Mouse (Mus musculus): ENCODE measurements at regions not wholly inside any gene's neighbourhood (a gene's known extent, or its start where the extent isn't known, plus 50 kb on each side); places are given as distances from the start of the nearest gene placed in this dataset.

- DNase-seq (ENCODE audit: low read depth), result no peak
These were observed 51.3 kb upstream of the Ier5l start for GRCm38 (mm10) chr2:30525295-30525694.

- no peak for DNase-seq (ENCODE audit: low read depth)
These were observed 51.8 kb upstream of the Ier5l start for GRCm38 (mm10) chr2:30525831-30526230.

GRCm38 (mm10) chr2:30527495-30527894 is 53.5 kb upstream of the Ier5l start:
- no peak for DNase-seq (ENCODE audit: low read depth)

DNA sequence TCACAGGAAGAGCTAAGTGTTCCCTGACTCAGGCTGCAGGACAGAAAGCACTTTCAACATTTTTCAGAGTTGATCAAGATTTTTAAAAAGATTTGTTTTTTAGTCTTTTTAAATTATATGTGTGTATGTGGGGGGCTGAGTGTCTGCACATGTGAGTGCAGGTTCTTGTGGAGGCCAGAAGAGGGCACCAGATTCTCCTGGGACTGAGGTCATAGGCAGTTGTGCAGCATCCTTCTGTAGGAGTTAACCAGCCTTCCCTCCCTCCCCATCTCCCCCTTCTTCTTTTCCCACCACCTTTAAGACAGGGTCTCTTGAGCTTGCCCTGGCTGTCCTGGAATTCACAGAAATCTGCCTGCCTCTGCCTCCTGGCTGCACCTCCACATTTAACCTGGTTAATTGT is 58.9 kb upstream of the Ier5l start:
- no peak for DNase-seq (ENCODE audit: low read depth)

- no peak for DNase-seq (ENCODE audit: low read depth)
These were observed 59.3 kb upstream of the Ier5l start for GRCm38 (mm10) chr2:30533367-30533766.

- peak; percentile 46 for DNase-seq (ENCODE audit: low read depth)
These were observed 60.4 kb upstream of the Cstad start for GRCm38 (mm10) chr2:30534485-30534884.

GRCm38 (mm10) chr2:30539305-30539704 is 55.5 kb upstream of the Cstad start:
- DNase-seq (ENCODE audit: low read depth), result no peak

DNA sequence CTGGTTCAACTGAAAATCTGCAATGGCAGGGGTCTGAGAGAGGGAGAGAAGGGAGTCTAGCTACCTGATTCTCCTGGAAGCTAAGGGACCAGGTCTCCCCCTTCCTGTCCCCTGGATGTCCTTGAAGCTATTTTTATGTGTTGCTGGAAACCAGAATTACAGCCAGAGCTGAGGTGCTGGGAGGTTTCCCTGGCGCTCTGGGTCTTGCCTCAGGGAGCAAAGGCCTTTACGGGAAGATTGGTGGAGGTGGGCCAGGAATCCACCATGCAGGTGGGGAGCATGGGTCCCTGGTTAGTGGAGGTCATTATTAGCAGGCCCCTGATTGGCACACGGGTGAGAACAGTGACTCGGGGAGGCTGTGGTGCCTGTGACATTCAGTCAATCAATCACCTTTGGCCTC is 53.3 kb upstream of the Cstad start:
- no peak for DNase-seq (ENCODE audit: low read depth)

GRCm38 (mm10) chr2:30544782-30545435 is 49.9 kb upstream of the Cstad start:
- peak; percentile 91 for DNase-seq (ENCODE audit: low read depth)
